Mouse (Mus musculus) cerebellum, postnatal 4 days (tissue): ENCODE results near the gene Tmem51.
"Not testable (repeated sequence)": the region's sequence is repeated elsewhere in the genome, so short reads cannot be mapped to it uniquely, and the experiment has no call there.

Experiments
- DNase-seq, 2 experiments: peaks; one replicate each; pipeline ENCODE4 v3.0.0; 2022; ENCODE audit warnings: low spot score in 2 of 2, mixed read lengths in 1 of 2

The Tmem51 gene

GRCm38 (mm10) chr4:142060455-142061378 lies 23.4 kb downstream of the Tmem51 start:
- DNase-seq, result peak; percentile 39 to 82

- no peak for DNase-seq
These were observed 24.3 kb downstream of the Tmem51 start for GRCm38 (mm10) chr4:142059841-142060193.

GRCm38 (mm10) chr4:142059113-142059840 lies 24.8 kb downstream of the Tmem51 start:
- DNase-seq, result no peak

GRCm38 (mm10) chr4:142057529-142058216 lies 26.4 kb downstream of the Tmem51 start:
- peak in 1 of 2 experiments; percentile 39 for DNase-seq

GRCm38 (mm10) chr4:142055600-142055999 lies 28.5 kb downstream of the Tmem51 start:
- peak in 1 of 2 experiments; percentile 61 for DNase-seq

- no peak for DNase-seq
These were observed 29.5 kb downstream of the Tmem51 start for GRCm38 (mm10) chr4:142054580-142054979.

- DNase-seq, result no peak
These were observed 30.2 kb downstream of the Tmem51 start for GRCm38 (mm10) chr4:142053661-142054448.

- no peak for DNase-seq
These were observed 30.8 kb downstream of the Tmem51 start for GRCm38 (mm10) chr4:142053261-142053660.

GRCm38 (mm10) chr4:142052391-142053132 lies 31.5 kb downstream of the Tmem51 start:
- DNase-seq, result no peak

GRCm38 (mm10) chr4:142051883-142052282 lies 32.2 kb downstream of the Tmem51 start:
- not testable (repeated sequence) for DNase-seq

- DNase-seq, result no peak
These were observed 34.1 kb downstream of the Tmem51 start for GRCm38 (mm10) chr4:142049963-142050362.

- DNase-seq, result no peak
These were observed 35.7 kb downstream of the Tmem51 start for GRCm38 (mm10) chr4:142048391-142048790.

- DNase-seq, result no peak
These were observed 37.1 kb downstream of the Tmem51 start for GRCm38 (mm10) chr4:142047005-142047404.

- DNase-seq, result no peak
These were observed 37.6 kb downstream of the Tmem51 start for GRCm38 (mm10) chr4:142046496-142046895.

GRCm38 (mm10) chr4:142045595-142046163 lies 38.4 kb downstream of the Tmem51 start:
- no peak for DNase-seq

- no peak for DNase-seq
These were observed 39.7 kb downstream of the Tmem51 start for GRCm38 (mm10) chr4:142044452-142044851.

GRCm38 (mm10) chr4:142039662-142040353 lies 44.3 kb downstream of the Tmem51 start:
- DNase-seq, result no peak

GRCm38 (mm10) chr4:142037897-142038296 lies 46.2 kb downstream of the Tmem51 start:
- DNase-seq, result no peak

GRCm38 (mm10) chr4:142028533-142028932 lies 55.6 kb downstream of the Tmem51 start:
- DNase-seq, result no peak

- no peak for DNase-seq
These were observed 57.1 kb downstream of the Tmem51 start for GRCm38 (mm10) chr4:142026965-142027364.
